Mouse (Mus musculus): ENCODE measurements around the gene Selenbp1. TPM values are rescaled to one million over a fixed set of nuclear protein-coding genes. Genes with fewer than 3 reads are reported as not detected.
A peak's percentile ranks its signal among the peaks of the same experiment; 100 is the strongest.
"Not testable (repeated sequence)": the region's sequence is repeated elsewhere in the genome, so short reads cannot be mapped to it uniquely, and the experiment has no call there.

Gene Selenbp1
- polyA plus RNA-seq, 1 experiment, result 18.7 TPM

GRCm38 (mm10) chr3:94936147-94936546 lies 3.3 kb downstream of the Selenbp1 start:
- not testable (repeated sequence) for H3K4me3 ChIP-seq (ENCODE audit: insufficient read depth, low read length); H3K4me1 ChIP-seq (ENCODE audit: control insufficient read depth, insufficient read depth, low read length); H3K27ac ChIP-seq (ENCODE audit: insufficient read depth, low read length)

DNA sequence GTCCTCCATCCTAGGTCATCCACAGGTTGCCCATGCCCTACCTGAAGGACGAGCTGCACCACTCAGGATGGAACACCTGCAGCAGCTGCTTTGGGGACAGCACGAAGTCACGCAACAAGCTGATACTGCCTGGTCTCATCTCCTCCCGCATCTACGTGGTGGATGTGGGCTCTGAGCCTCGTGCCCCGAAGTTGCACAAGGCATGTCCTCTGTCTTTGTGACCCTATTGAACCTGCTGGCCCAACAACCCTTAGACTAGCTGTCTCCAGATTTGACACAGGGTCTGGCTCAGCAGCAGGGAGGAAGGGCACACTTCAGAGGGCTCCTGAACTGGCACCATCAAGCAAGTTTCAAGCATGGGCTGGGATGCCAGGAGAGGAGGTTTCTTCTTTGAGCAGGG lies 4.3 kb downstream of the Selenbp1 start:
- not testable (repeated sequence) for H3K27ac ChIP-seq (ENCODE audit: insufficient read depth, low read length); H3K4me3 ChIP-seq (ENCODE audit: insufficient read depth, low read length); H3K4me1 ChIP-seq (ENCODE audit: control insufficient read depth, insufficient read depth, low read length)

DNA sequence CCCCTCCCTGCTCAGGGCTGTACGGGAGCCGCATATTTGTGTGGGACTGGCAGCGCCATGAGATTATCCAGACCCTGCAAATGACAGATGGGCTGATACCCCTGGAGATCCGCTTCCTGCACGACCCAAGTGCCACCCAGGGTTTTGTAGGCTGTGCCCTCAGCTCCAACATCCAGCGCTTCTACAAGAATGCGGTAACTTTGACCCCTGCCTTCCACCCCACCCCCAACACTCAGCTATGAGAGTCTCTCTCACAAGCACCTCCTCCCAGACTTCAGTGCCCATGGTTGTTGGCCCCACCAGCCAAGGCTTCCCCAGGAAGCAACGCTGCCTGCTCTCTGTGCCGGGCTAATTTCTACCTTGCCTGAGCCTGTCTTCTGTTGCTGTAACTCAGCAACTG lies 7.2 kb downstream of the Selenbp1 start:
- not testable (repeated sequence) for H3K27ac ChIP-seq (ENCODE audit: insufficient read depth, low read length); H3K4me3 ChIP-seq (ENCODE audit: insufficient read depth, low read length); H3K4me1 ChIP-seq (ENCODE audit: control insufficient read depth, insufficient read depth, low read length)

DNA sequence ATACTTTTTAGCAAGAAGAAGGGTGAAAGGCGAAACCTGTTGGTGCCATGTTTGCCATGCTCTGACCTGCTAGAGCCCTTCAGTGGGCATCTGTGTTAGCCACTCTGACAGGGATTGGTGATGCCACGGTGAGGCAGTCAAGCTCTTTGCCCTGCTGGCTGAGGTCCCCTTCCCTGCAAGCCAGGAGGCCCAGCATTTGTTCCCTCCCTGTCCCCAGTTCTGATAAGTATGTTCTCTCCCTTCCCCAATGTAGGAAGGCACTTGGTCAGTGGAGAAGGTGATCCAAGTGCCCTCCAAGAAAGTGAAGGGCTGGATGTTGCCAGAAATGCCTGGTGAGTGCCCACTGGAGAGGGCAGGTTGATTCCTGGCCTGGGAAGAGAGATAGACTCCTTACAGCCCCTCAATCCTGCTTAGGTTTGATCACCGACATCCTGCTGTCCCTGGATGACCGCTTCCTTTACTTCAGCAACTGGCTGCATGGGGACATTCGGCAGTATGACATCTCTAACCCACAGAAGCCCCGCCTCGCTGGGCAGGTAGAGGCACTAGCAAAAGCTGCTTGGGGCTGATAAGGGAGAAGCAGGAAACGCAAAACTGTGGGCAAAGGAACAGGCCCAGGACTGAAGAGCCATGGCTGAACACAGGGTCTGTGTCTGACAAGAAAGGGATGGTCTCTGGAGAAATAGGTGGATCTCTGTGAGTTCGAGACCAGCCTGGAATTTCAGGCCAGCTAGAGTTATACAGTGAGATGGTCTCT lies 9.5 kb downstream of the Selenbp1 start:
- H3K4me1 ChIP-seq (ENCODE audit: control insufficient read depth, insufficient read depth, low read length); H3K4me3 ChIP-seq (ENCODE audit: insufficient read depth, low read length); H3K27ac ChIP-seq (ENCODE audit: insufficient read depth, low read length): not testable (repeated sequence)

GRCm38 (mm10) chr3:94943706-94944105 lies 10.8 kb downstream of the Selenbp1 start:
- not testable (repeated sequence) for H3K4me3 ChIP-seq (ENCODE audit: insufficient read depth, low read length); H3K27ac ChIP-seq (ENCODE audit: insufficient read depth, low read length); H3K4me1 ChIP-seq (ENCODE audit: control insufficient read depth, insufficient read depth, low read length)
- TF ChIP-seq CTCF (IDR thresholded peaks at IDR 0.05; ENCODE audit: extremely low read depth, insufficient read depth, low read length), result 0 out of 2 replicates have a peak, but pooled peaks have one; percentile 2

DNA sequence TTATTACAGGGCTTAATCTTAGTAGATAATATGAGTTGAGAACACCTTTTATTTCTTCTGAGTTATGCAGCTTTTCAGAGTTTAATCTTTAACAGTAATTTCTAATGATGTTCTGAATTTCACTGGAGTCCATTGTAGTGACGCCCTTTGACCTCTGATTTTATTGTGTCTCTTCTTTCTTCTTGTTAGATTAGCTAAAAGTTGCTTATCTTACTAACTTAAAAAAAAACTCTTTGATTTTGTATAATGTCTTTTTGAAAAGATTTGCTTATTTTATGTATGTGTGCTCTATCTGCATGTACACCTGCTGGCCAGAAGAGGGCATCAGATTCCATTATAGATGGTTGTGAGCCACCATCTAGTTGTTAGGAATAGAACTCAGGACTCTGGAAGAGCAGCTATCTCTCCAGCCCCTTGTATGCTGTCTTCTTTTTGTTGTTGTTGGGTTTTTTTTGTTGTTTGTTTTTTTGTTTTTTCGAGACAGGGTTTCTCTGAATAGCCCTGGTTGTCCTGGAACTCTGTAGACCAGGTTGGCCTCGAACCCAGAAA lies 15.3 kb downstream of the Selenbp1 start:
- TF ChIP-seq POLR2A (IDR thresholded peaks at IDR 0.05; ENCODE audit: extremely low read depth, insufficient read depth, low read length) (no peak), CTCF (IDR thresholded peaks at IDR 0.05; ENCODE audit: extremely low read depth, insufficient read depth, low read length) (peak; percentile 44; the same call in 1 of the 2 replicates)
- H3K4me3 ChIP-seq (ENCODE audit: insufficient read depth, low read length), result no peak overlapping the region
- no peak overlapping the region for H3K27ac ChIP-seq (ENCODE audit: insufficient read depth, low read length)
- no peaks in the 10 kb centered on the region for H3K4me1 ChIP-seq (ENCODE audit: control insufficient read depth, insufficient read depth, low read length)

DNA sequence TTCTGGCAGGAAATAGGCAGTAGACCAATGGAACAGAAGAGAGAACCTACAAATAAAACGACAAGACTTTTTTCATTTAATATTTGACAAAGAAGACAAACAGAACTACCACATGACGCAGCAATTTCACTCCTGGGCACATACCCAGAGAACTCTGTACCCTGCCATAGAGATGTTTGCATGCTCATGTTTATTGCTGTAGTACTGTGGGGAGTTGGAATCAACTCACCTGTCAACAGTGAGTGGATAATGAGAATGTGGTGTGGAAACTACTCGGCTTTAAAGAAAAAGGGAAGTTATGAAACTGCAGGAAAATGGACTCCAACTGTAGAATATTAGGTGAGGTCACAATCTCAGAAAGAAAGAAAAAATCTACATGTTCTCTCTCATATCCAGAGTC lies 16.8 kb downstream of the Selenbp1 start:
- Histone ChIP-seq H3K4me1 (ENCODE audit: control insufficient read depth, insufficient read depth, low read length) (no peaks in the 10 kb centered on the region), H3K4me3 (ENCODE audit: insufficient read depth, low read length) (no peak overlapping the region), H3K27ac (ENCODE audit: insufficient read depth, low read length) (no peak overlapping the region)
- no peak for TF ChIP-seq CTCF (IDR thresholded peaks at IDR 0.05; ENCODE audit: extremely low read depth, insufficient read depth, low read length)
- no peak for TF ChIP-seq POLR2A (IDR thresholded peaks at IDR 0.05; ENCODE audit: extremely low read depth, insufficient read depth, low read length)

- no peak for TF ChIP-seq CTCF (IDR thresholded peaks at IDR 0.05; ENCODE audit: extremely low read depth, insufficient read depth, low read length)
- no peak for TF ChIP-seq POLR2A (IDR thresholded peaks at IDR 0.05; ENCODE audit: extremely low read depth, insufficient read depth, low read length)
- no peak overlapping the region; the same call in 1 of the 2 replicates for H3K4me3 ChIP-seq (ENCODE audit: insufficient read depth, low read length)
- H3K4me1 ChIP-seq (ENCODE audit: control insufficient read depth, insufficient read depth, low read length), result 0 out of 2 replicates have a peak, but pooled peaks cover 2% of the 10 kb centered on the region
- H3K27ac ChIP-seq (ENCODE audit: insufficient read depth, low read length), result no peak overlapping the region
These were observed 19.9 kb downstream of the Selenbp1 start for GRCm38 (mm10) chr3:94952806-94953205.

GRCm38 (mm10) chr3:94953384-94953763 lies 20.5 kb downstream of the Selenbp1 start:
- no peak overlapping the region for H3K27ac ChIP-seq (ENCODE audit: insufficient read depth, low read length)
- 0 out of 2 replicates have a peak, but pooled peaks cover 2% of the 10 kb centered on the region for H3K4me1 ChIP-seq (ENCODE audit: control insufficient read depth, insufficient read depth, low read length)
- peak overlapping the region; percentile 65 for H3K4me3 ChIP-seq (ENCODE audit: insufficient read depth, low read length)
- TF ChIP-seq CTCF (IDR thresholded peaks at IDR 0.05; ENCODE audit: extremely low read depth, insufficient read depth, low read length) (no peak), POLR2A (IDR thresholded peaks at IDR 0.05; ENCODE audit: extremely low read depth, insufficient read depth, low read length) (no peak)

DNA sequence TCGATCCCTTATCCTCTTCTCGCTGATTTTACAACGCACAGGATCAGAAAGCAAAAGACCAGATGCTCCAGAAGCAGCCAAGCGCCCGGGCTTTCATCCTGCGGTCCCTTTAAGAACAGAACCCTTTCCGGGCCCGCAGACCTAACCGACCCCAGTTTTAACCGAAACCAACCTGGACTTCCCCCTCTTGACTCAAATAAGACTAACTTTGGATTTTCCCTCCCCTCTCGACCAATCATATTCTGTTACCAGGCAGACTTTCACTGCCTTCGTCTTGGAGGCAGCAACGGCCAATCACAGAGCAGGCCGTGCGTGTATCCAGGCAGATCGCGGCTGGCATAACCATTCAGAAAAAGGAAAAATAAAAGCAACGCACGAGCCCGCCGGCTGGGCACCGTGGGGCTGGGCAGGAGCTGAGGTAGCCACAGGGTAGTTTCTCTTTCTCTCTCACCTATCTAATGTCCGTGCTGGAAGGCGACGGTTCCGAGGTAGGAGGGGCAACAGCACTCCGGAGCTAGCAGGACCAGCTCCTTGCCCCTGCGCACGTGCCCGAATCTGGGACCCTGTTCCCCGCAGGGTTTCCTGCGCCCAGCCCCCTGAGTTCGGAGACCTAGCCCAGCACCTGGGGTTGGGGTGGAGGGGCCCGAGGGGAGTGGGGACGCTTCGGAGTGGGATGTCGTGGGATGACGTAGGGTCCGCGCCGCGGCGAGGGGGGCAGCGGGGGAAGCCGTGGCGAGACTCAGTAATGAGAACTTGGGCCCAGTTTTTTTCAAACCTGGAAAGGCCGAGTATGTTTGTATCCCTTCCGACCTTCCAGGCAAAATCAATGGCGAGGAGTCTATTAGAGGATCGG lies 21.1 kb downstream of the Selenbp1 start, which contains the start of gene Rfx5:
Gene Rfx5, plus strand, starts transcription at position 312 of the 853 bp plus-strand sequence.
- TF ChIP-seq CTCF (IDR thresholded peaks at IDR 0.05; ENCODE audit: extremely low read depth, insufficient read depth, low read length), result no peak
- TF ChIP-seq POLR2A (IDR thresholded peaks at IDR 0.05; ENCODE audit: extremely low read depth, insufficient read depth, low read length), result no peak
- Histone ChIP-seq H3K27ac (ENCODE audit: insufficient read depth, low read length) (peak within 1 kb of the TSS; percentile 61; the same call in 1 of the 2 replicates), H3K4me1 (ENCODE audit: control insufficient read depth, insufficient read depth, low read length) (0 out of 2 replicates have a peak, but pooled peaks cover 2% of the 10 kb centered on the region), H3K4me3 (ENCODE audit: insufficient read depth, low read length) (peak within 1 kb of the TSS; percentile 65)

Data from cortical plate, adult 2 months (tissue).